In the genomic region with DNA sequence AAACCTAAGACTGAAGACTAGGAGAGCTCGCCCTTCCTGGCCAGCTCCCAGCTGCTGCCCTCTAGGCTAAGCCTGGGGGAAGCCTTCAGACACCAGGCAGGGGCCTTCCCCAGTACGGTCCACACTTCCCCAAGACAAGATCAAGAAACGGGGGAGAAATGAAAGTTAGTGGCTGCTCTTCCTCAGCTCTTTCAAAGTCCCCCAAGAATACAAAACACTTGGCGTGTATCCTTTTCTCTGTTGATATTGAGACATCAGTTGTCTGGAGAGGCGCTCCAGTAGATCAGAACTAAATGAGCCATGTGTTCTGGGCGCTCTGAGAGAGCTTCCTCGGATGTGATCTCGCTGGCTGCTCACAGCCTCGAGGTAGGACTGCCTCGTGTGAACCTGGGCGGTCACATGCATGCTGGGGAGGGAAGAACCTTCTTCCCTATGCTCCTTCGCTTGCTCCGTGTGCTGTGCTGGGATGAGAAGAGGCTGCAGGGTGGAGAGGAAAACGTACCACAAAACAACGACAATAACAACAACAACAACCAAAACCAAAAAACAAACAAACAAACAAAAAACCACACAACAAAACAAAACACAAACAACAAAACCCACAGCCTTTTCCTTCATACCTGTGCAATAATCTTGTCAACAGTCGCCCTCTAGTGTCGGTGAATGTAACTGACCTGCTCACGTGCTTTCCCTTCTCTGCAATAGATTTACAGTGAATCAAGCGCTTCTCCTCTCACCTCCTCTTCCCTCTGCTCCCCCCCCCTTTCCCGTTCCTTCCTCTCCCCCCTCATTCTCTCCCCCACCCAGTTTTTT, we compare ENCODE assay signal across 8 mouse cellular contexts. TPM values are rescaled to one million over a fixed set of nuclear protein-coding genes. Genes with fewer than 3 reads are reported as not detected.
A peak's percentile ranks its signal among the peaks of the same experiment; 100 is the strongest.
DNase-seq lines count a peak whose midpoint lies in the region; ATAC-seq and TF ChIP-seq lines count a peak whose summit lies in the region.

No protein-coding gene starts in this region.

- TF ChIP-seq POLR2A in bone marrow, adult 2 months (IDR thresholded peaks at IDR 0.05; ENCODE audit: borderline replicate concordance, control insufficient read depth, low read depth, low read length), result no peak

- H3K4me2 ChIP-seq in embryonic facial prominence, embryonic 14.5 days (ENCODE audit: low read depth, low read length), result peak overlapping the region; percentile 53
- H3K4me2 ChIP-seq in heart, embryonic 16.5 days (ENCODE audit: low read depth, low read length), result peak overlapping the region; percentile 65
- peak overlapping the region; percentile 48 for H3K4me2 ChIP-seq in liver, embryonic 15.5 days
- H3K4me2 ChIP-seq in neural tube, embryonic 11.5 days (ENCODE audit: low read depth), result peak overlapping the region; percentile 36

- H3K4me1 ChIP-seq in bone marrow, adult 2 months (ENCODE audit: control insufficient read depth, insufficient read depth, low read length), result peaks cover 5% of the 10 kb centered on the region; the same call in 1 of the 2 replicates
- peaks cover 20% of the 10 kb centered on the region for H3K4me1 ChIP-seq in embryonic facial prominence, embryonic 14.5 days (ENCODE audit: control insufficient read depth, insufficient read depth, low read length)
- peaks cover 25% of the 10 kb centered on the region for H3K4me1 ChIP-seq in heart, embryonic 16.5 days (ENCODE audit: control insufficient read depth, insufficient read depth, low read length)
- H3K4me1 ChIP-seq in liver, embryonic 15.5 days (replicated peaks), result peaks cover 21% of the 10 kb centered on the region
- peaks cover 6% of the 10 kb centered on the region; the same call in 1 of the 2 replicates for H3K4me1 ChIP-seq in neural tube, embryonic 11.5 days (ENCODE audit: control insufficient read depth, insufficient read depth, low read length)

- peak; percentile 80 for ATAC-seq in CD4-positive, CD25-positive, alpha-beta regulatory T cell, adult 4 months
- ATAC-seq in embryonic facial prominence, embryonic 14.5 days (ENCODE audit: low read depth), result peak; percentile 48
- 0 out of 2 replicates have a peak, but pooled peaks have one; percentile 50 for ATAC-seq in heart, embryonic 16.5 days (replicated peaks; ENCODE audit: extremely low read depth, insufficient read depth, low FRiP score)
- 0 out of 2 replicates have a peak, but pooled peaks have one; percentile 49 for ATAC-seq in liver, embryonic 15.5 days (ENCODE audit: insufficient read depth)
- peak; percentile 43 for ATAC-seq in neural tube, embryonic 11.5 days (ENCODE audit: insufficient read depth, low FRiP score, low TSS enrichment)

- 20% methylated on average over 20 of the region's 20 CpGs for WGBS in bone marrow, adult 2 months
- WGBS in embryonic facial prominence, embryonic 14.5 days, result 21% methylated on average over 20 of the region's 20 CpGs
- 20% methylated on average over 20 of the region's 20 CpGs for WGBS in heart, embryonic 16.5 days
- WGBS in liver, embryonic 15.5 days (ENCODE audit: insufficient replicate concordance), result 19% methylated on average over 20 of the region's 20 CpGs
- WGBS in neural tube, embryonic 11.5 days, result 26% methylated on average over 20 of the region's 20 CpGs

- H3K9me3 ChIP-seq in embryonic facial prominence, embryonic 14.5 days (ENCODE audit: control insufficient read depth, low read length), result no peaks in the 10 kb centered on the region
- H3K9me3 ChIP-seq in heart, embryonic 16.5 days (replicated peaks; ENCODE audit: control insufficient read depth, low read length), result no peaks in the 10 kb centered on the region
- no peaks in the 10 kb centered on the region for H3K9me3 ChIP-seq in liver, embryonic 15.5 days (replicated peaks)
- H3K9me3 ChIP-seq in neural tube, embryonic 11.5 days (ENCODE audit: control insufficient read depth, low read length), result no peaks in the 10 kb centered on the region

- peak overlapping the region; percentile 0 for H3K4me3 ChIP-seq in bone marrow, adult 2 months (replicated peaks; ENCODE audit: control insufficient read depth, low read depth, low read length)
- peak overlapping the region; percentile 15; the same call in 1 of the 2 replicates for H3K4me3 ChIP-seq in embryonic facial prominence, embryonic 14.5 days (ENCODE audit: low read depth, low read length)
- peak overlapping the region; percentile 36 for H3K4me3 ChIP-seq in heart, embryonic 16.5 days (ENCODE audit: low read length)
- H3K4me3 ChIP-seq in liver, embryonic 15.5 days (replicated peaks), result no peak overlapping the region; the same call in 1 of the 2 replicates
- H3K4me3 ChIP-seq in neural tube, embryonic 11.5 days (ENCODE audit: low read depth, low read length), result no peak overlapping the region

- 0 out of 2 replicates have a peak overlapping the region, but pooled peaks have one; percentile 1 for H3K27ac ChIP-seq in bone marrow, adult 2 months (ENCODE audit: control insufficient read depth, insufficient read depth, low read depth, low read length, poor library complexity)
- no peak overlapping the region for H3K27ac ChIP-seq in embryonic facial prominence, embryonic 14.5 days (replicated peaks; ENCODE audit: low read depth, low read length)
- H3K27ac ChIP-seq in heart, embryonic 16.5 days (ENCODE audit: low read length), result 0 out of 2 replicates have a peak overlapping the region, but pooled peaks have one; percentile 0
- no peak overlapping the region for H3K27ac ChIP-seq in liver, embryonic 15.5 days (replicated peaks)
- H3K27ac ChIP-seq in neural tube, embryonic 11.5 days (ENCODE audit: low read depth, low read length), result no peak overlapping the region

- no peaks in the 10 kb centered on the region for H3K36me3 ChIP-seq in embryonic facial prominence, embryonic 14.5 days (ENCODE audit: control insufficient read depth, insufficient read depth, low read length)
- no peaks in the 10 kb centered on the region for H3K36me3 ChIP-seq in heart, embryonic 16.5 days (ENCODE audit: control insufficient read depth, insufficient read depth)
- no peaks in the 10 kb centered on the region for H3K36me3 ChIP-seq in liver, embryonic 15.5 days (replicated peaks)
- H3K36me3 ChIP-seq in neural tube, embryonic 11.5 days (ENCODE audit: control insufficient read depth, insufficient read depth, low read length), result no peaks in the 10 kb centered on the region

- DNase-seq in embryonic facial prominence, embryonic 14.5 days (ENCODE audit: low spot score), result peak; percentile 84
- DNase-seq in kidney, postnatal 25 days, result peak; percentile 73 to 83
- peak; percentile 67 for DNase-seq in neural tube, embryonic 11.5 days (ENCODE audit: low spot score)
- peak; percentile 45 for DNase-seq in testis, postnatal 14 days (ENCODE audit: low spot score)

- TF ChIP-seq CTCF in bone marrow, adult 2 months (IDR thresholded peaks at IDR 0.05; ENCODE audit: control insufficient read depth, insufficient read depth, low read length), result 0 out of 2 replicates have a peak, but pooled peaks have one; percentile 20

- peak overlapping the region; percentile 32 for H3K9ac ChIP-seq in embryonic facial prominence, embryonic 14.5 days (ENCODE audit: low read depth, low read length)
- peak overlapping the region; percentile 65 for H3K9ac ChIP-seq in heart, embryonic 16.5 days (ENCODE audit: low read length)
- H3K9ac ChIP-seq in liver, embryonic 15.5 days, result no peak overlapping the region
- no peak overlapping the region for H3K9ac ChIP-seq in neural tube, embryonic 11.5 days (ENCODE audit: low read length)

- no peaks in the 10 kb centered on the region for H3K27me3 ChIP-seq in embryonic facial prominence, embryonic 14.5 days (replicated peaks; ENCODE audit: control insufficient read depth, insufficient read depth, low read length)
- H3K27me3 ChIP-seq in heart, embryonic 16.5 days (ENCODE audit: control insufficient read depth, insufficient read depth, low read length), result no peaks in the 10 kb centered on the region
- no peaks in the 10 kb centered on the region for H3K27me3 ChIP-seq in liver, embryonic 15.5 days
- no peaks in the 10 kb centered on the region; the same call in 1 of the 2 replicates for H3K27me3 ChIP-seq in neural tube, embryonic 11.5 days (ENCODE audit: control insufficient read depth, insufficient read depth, low read length)

RNA-seq across cellular contexts. Expression of a gene that starts 28.0 kb away (rescaled TPM):
- polyA plus RNA-seq in CD4-positive, CD25-positive, alpha-beta regulatory T cell, adult 4 months (2017; shearing (Covaris generic)), result 10 to 100 TPM; 49.5 to 88.6 TPM
- 97.4 and 133 TPM in 2 replicates for polyA plus RNA-seq in bone marrow, adult 2 months (2011; ENCODE audit: insufficient read depth, insufficient read length, low replicate concordance, missing spikeins)
- 101 and 105 TPM in 2 replicates for polyA plus RNA-seq in embryonic facial prominence, embryonic 14.5 days (2014; fragmentation: Nextera tagmentation; extraction: Ambion mirVana)
- 68.2 and 70.6 TPM in 2 replicates for polyA plus RNA-seq in heart, embryonic 16.5 days (2015; fragmentation: Nextera tagmentation; extraction: Ambion mirVana)
- 45.2 and 48.0 TPM in 2 replicates for polyA plus RNA-seq in liver, embryonic 15.5 days (2015; fragmentation: Nextera tagmentation; extraction: Ambion mirVana)
- polyA plus RNA-seq in neural tube, embryonic 11.5 days (2014; fragmentation: Nextera tagmentation; extraction: Ambion mirVana), result 126 and 128 TPM in 2 replicates

Comparison
In these comparisons a context has a peak if more than half of its experiments do, and no peak if none do; other contexts are left out.
1. H3K27ac ChIP-seq: peak in bone marrow, adult 2 months (single experiment) and heart, embryonic 16.5 days (single experiment); none in embryonic facial prominence, embryonic 14.5 days (single experiment), liver, embryonic 15.5 days (single experiment) and neural tube, embryonic 11.5 days (single experiment).
2. H3K4me3 ChIP-seq: peak in bone marrow, adult 2 months (single experiment), embryonic facial prominence, embryonic 14.5 days (single experiment) and heart, embryonic 16.5 days (single experiment); none in liver, embryonic 15.5 days (single experiment) and neural tube, embryonic 11.5 days (single experiment).
3. H3K9ac ChIP-seq: peak in embryonic facial prominence, embryonic 14.5 days (single experiment) and heart, embryonic 16.5 days (single experiment); none in liver, embryonic 15.5 days (single experiment) and neural tube, embryonic 11.5 days (single experiment).
4. Peak in every context shown above with its lines, with median percentiles within 50 percentile points of each other: ATAC-seq, DNase-seq and H3K4me2 ChIP-seq.